Mouse (Mus musculus): Measurements from ENCODE around the gene Chrna7. TPM values are rescaled to one million over a fixed set of nuclear protein-coding genes. Genes with fewer than 3 reads are reported as not detected.

Gene Chrna7
- 9.6 and 10.0 TPM in 2 replicates for polyA plus RNA-seq (2015; fragmentation: Nextera tagmentation; extraction: Ambion mirVana)

- peak; percentile 93 for ATAC-seq (ENCODE audit: low FRiP score, low read depth)
- H3K9me3 ChIP-seq = no peaks in the 10 kb centered on the region
- peak within 1 kb of the TSS; percentile 73 for H3K9ac ChIP-seq
- WGBS = under 1% methylated on average over 63 of the region's 73 CpGs
- peak within 1 kb of the TSS; percentile 69; the same call in 1 of the 2 replicates for H3K27ac ChIP-seq (replicated peaks)
- H3K4me2 ChIP-seq = peak within 1 kb of the TSS; percentile 87
- peak within 1 kb of the TSS; percentile 86 for H3K4me3 ChIP-seq
- H3K36me3 ChIP-seq = no peaks in the 10 kb centered on the region
- peaks cover 6% of the 10 kb centered on the region for H3K4me1 ChIP-seq (replicated peaks)
- no peaks in the 10 kb centered on the region for H3K27me3 ChIP-seq
Measured at GRCm38 (mm10) chr7:63212084-63212723, at the start of gene Chrna7. Gene Chrna7, minus strand, starts transcription at chr7:63212569.

- 83% methylated on average over 2 of the region's 2 CpGs for WGBS
- Histone ChIP-seq H3K4me1 (replicated peaks) (no peaks in the 10 kb centered on the region), H3K9ac (no peak overlapping the region), H3K9me3 (no peaks in the 10 kb centered on the region), H3K27ac (replicated peaks) (no peak overlapping the region), H3K27me3 (no peaks in the 10 kb centered on the region), H3K36me3 (no peaks in the 10 kb centered on the region), H3K4me2 (no peak overlapping the region), H3K4me3 (no peak overlapping the region)
- no peak for ATAC-seq (ENCODE audit: low FRiP score, low read depth)
Measured at GRCm38 (mm10) chr7:63249404-63249803, 37.0 kb upstream of the Chrna7 start.

GRCm38 (mm10) chr7:63237852-63238516, 25.6 kb upstream of the Chrna7 start:
- H3K9ac ChIP-seq = no peak overlapping the region
- no peak overlapping the region for H3K4me2 ChIP-seq
- no peaks in the 10 kb centered on the region for H3K4me1 ChIP-seq (replicated peaks)
- no peaks in the 10 kb centered on the region for H3K27me3 ChIP-seq
- H3K27ac ChIP-seq (replicated peaks) = no peak overlapping the region
- ATAC-seq (ENCODE audit: low FRiP score, low read depth) = no peak
- H3K9me3 ChIP-seq = no peaks in the 10 kb centered on the region
- H3K36me3 ChIP-seq = no peaks in the 10 kb centered on the region
- H3K4me3 ChIP-seq = no peak overlapping the region
- 81% methylated on average over 3 of the region's 3 CpGs for WGBS

- 17% methylated on average over 7 of the region's 7 CpGs for WGBS
- no peak for ATAC-seq (ENCODE audit: low FRiP score, low read depth)
- no peak overlapping the region for H3K4me3 ChIP-seq
- H3K4me1 ChIP-seq (replicated peaks) = no peaks in the 10 kb centered on the region
- no peaks in the 10 kb centered on the region for H3K9me3 ChIP-seq
- no peak overlapping the region for H3K4me2 ChIP-seq
- H3K9ac ChIP-seq = no peak overlapping the region
- H3K36me3 ChIP-seq = no peaks in the 10 kb centered on the region
- no peak overlapping the region for H3K27ac ChIP-seq (replicated peaks)
- no peaks in the 10 kb centered on the region for H3K27me3 ChIP-seq
Measured at GRCm38 (mm10) chr7:63225066-63225780, 12.9 kb upstream of the Chrna7 start.

GRCm38 (mm10) chr7:63211641-63212083, 707 bp downstream of the Chrna7 start:
- H3K9ac ChIP-seq = peak overlapping the region; percentile 73
- peak; percentile 19; the same call in 1 of the 2 replicates for ATAC-seq (ENCODE audit: low FRiP score, low read depth)
- H3K4me1 ChIP-seq (replicated peaks) = peaks cover 6% of the 10 kb centered on the region
- WGBS = 1% methylated on average over 13 of the region's 13 CpGs
- peak overlapping the region; percentile 86 for H3K4me3 ChIP-seq
- H3K9me3 ChIP-seq = no peaks in the 10 kb centered on the region
- H3K4me2 ChIP-seq = peak overlapping the region; percentile 87
- H3K27ac ChIP-seq (replicated peaks) = no peak overlapping the region
- H3K36me3 ChIP-seq = no peaks in the 10 kb centered on the region
- no peaks in the 10 kb centered on the region for H3K27me3 ChIP-seq

- Histone ChIP-seq H3K4me1 (replicated peaks) (peaks cover 6% of the 10 kb centered on the region), H3K9ac (no peak overlapping the region), H3K4me2 (no peak overlapping the region), H3K4me3 (no peak overlapping the region), H3K27ac (replicated peaks) (no peak overlapping the region), H3K9me3 (no peaks in the 10 kb centered on the region), H3K36me3 (no peaks in the 10 kb centered on the region), H3K27me3 (no peaks in the 10 kb centered on the region)
- 30% methylated on average over 4 of the region's 4 CpGs for WGBS
- no peak for ATAC-seq (ENCODE audit: low FRiP score, low read depth)
Measured at GRCm38 (mm10) chr7:63209501-63209900, 2.9 kb downstream of the Chrna7 start.

- ATAC-seq (ENCODE audit: low FRiP score, low read depth) = no peak
- H3K4me1 ChIP-seq (replicated peaks) = peaks cover 6% of the 10 kb centered on the region
- H3K4me3 ChIP-seq = no peak overlapping the region
- no peak overlapping the region for H3K9ac ChIP-seq
- H3K9me3 ChIP-seq = no peaks in the 10 kb centered on the region
- no peak overlapping the region for H3K4me2 ChIP-seq
- no peaks in the 10 kb centered on the region for H3K36me3 ChIP-seq
- H3K27me3 ChIP-seq = no peaks in the 10 kb centered on the region
- WGBS = 63% methylated on average over 2 of the region's 2 CpGs
- no peak overlapping the region for H3K27ac ChIP-seq (replicated peaks)
Measured at GRCm38 (mm10) chr7:63207137-63207536, 5.2 kb downstream of the Chrna7 start.

- Histone ChIP-seq H3K4me1 (replicated peaks) (no peaks in the 10 kb centered on the region), H3K4me2 (no peak overlapping the region), H3K9ac (no peak overlapping the region), H3K27me3 (no peaks in the 10 kb centered on the region), H3K9me3 (no peaks in the 10 kb centered on the region), H3K4me3 (no peak overlapping the region), H3K36me3 (no peaks in the 10 kb centered on the region), H3K27ac (replicated peaks) (no peak overlapping the region)
- no peak for ATAC-seq (ENCODE audit: low FRiP score, low read depth)
- 77% methylated on average over 2 of the region's 2 CpGs for WGBS
Measured at GRCm38 (mm10) chr7:63195560-63195959, 16.8 kb downstream of the Chrna7 start.

GRCm38 (mm10) chr7:63189647-63190534, 22.5 kb downstream of the Chrna7 start:
- WGBS = 63% methylated on average over 13 of the region's 13 CpGs
- no peak overlapping the region for H3K9ac ChIP-seq
- peak; percentile 51; the same call in 1 of the 2 replicates for ATAC-seq (ENCODE audit: low FRiP score, low read depth)
- peaks cover 8% of the 10 kb centered on the region for H3K4me1 ChIP-seq (replicated peaks)
- no peak overlapping the region for H3K27ac ChIP-seq (replicated peaks)
- no peaks in the 10 kb centered on the region for H3K36me3 ChIP-seq
- H3K4me3 ChIP-seq = no peak overlapping the region
- no peak overlapping the region for H3K4me2 ChIP-seq
- H3K27me3 ChIP-seq = no peaks in the 10 kb centered on the region
- H3K9me3 ChIP-seq = no peaks in the 10 kb centered on the region

GRCm38 (mm10) chr7:63170063-63170787, 42.1 kb downstream of the Chrna7 start:
- H3K9me3 ChIP-seq = no peaks in the 10 kb centered on the region; the same call in 1 of the 2 replicates
- H3K4me3 ChIP-seq = no peak overlapping the region
- 74% methylated on average over 3 of the region's 3 CpGs for WGBS
- peak; percentile 71; the same call in 1 of the 2 replicates for ATAC-seq (ENCODE audit: low FRiP score, low read depth)
- H3K4me1 ChIP-seq (replicated peaks) = no peaks in the 10 kb centered on the region
- H3K27me3 ChIP-seq = no peaks in the 10 kb centered on the region
- H3K27ac ChIP-seq (replicated peaks) = no peak overlapping the region
- H3K4me2 ChIP-seq = no peak overlapping the region
- H3K9ac ChIP-seq = no peak overlapping the region
- no peaks in the 10 kb centered on the region for H3K36me3 ChIP-seq

- ATAC-seq (ENCODE audit: low FRiP score, low read depth) = no peak
- Histone ChIP-seq H3K4me2 (no peak overlapping the region), H3K4me1 (replicated peaks) (peaks cover 4% of the 10 kb centered on the region; the same call in 1 of the 2 replicates), H3K27me3 (no peaks in the 10 kb centered on the region), H3K9me3 (no peaks in the 10 kb centered on the region), H3K36me3 (no peaks in the 10 kb centered on the region), H3K4me3 (no peak overlapping the region), H3K27ac (replicated peaks) (no peak overlapping the region), H3K9ac (no peak overlapping the region)
- WGBS = 88% methylated on average over 3 of the region's 3 CpGs
Measured at GRCm38 (mm10) chr7:63164617-63165016, 47.8 kb downstream of the Chrna7 start.
